Mouse (Mus musculus) C2C12 (cell line): Measurements from ENCODE around the gene Usp6nl. TPM values are rescaled to one million over a fixed set of nuclear protein-coding genes. Genes with fewer than 3 reads are reported as not detected.

Experiments used
- H3K27me3 ChIP-seq: one replicate; pipeline ENCODE4 v1.6.1; 2011; ENCODE audit not compliant: control insufficient read depth, insufficient read depth, insufficient read length
- H3K36me3 ChIP-seq: one replicate; pipeline ENCODE4 v1.6.1; 2011; ENCODE audit not compliant: control insufficient read depth, insufficient read depth
- H3K4me3 ChIP-seq: one replicate; pipeline ENCODE4 v1.5.1; 2011; ENCODE audit warnings: mild to moderate bottlenecking, control low read depth; ENCODE audit not compliant: poor library complexity, insufficient read depth, severe bottlenecking
- H3K79me2 ChIP-seq: one replicate; pipeline ENCODE4 v1.6.1; 2011; ENCODE audit not compliant: control insufficient read depth, insufficient read depth
- H3K79me3 ChIP-seq: one replicate; pipeline ENCODE4 v1.6.1; 2011; ENCODE audit warnings: low read depth, control low read depth
- H3ac ChIP-seq: one replicate; pipeline ENCODE3; 2011; ENCODE audit warnings: low read depth; ENCODE audit not compliant: control insufficient read depth, insufficient read length
- CEBPB ChIP-seq: IDR thresholded peaks from one replicate; pipeline ENCODE4 v1.6.1; 2011; ENCODE audit warnings: low read depth, mild to moderate bottlenecking, control low read depth, moderate library complexity
- CTCF ChIP-seq: IDR thresholded peaks from one replicate; pipeline ENCODE4 v1.5.1; 2011; ENCODE audit not compliant: control insufficient read depth, insufficient read depth, insufficient read length
- FOSL1 ChIP-seq: IDR thresholded peaks from one replicate; pipeline ENCODE4 v1.8.0; 2011; ENCODE audit warnings: mild to moderate bottlenecking, low read length; ENCODE audit not compliant: poor library complexity, insufficient read depth, severe bottlenecking
- MAX ChIP-seq: IDR thresholded peaks from one replicate; pipeline ENCODE4 v1.6.1; 2011; ENCODE audit warnings: mild to moderate bottlenecking, control low read depth
- MYOD1 ChIP-seq: IDR thresholded peaks from one replicate; pipeline ENCODE4 v1.6.1; 2011; ENCODE audit warnings: low read depth; ENCODE audit not compliant: control insufficient read depth, insufficient read length
- MYOG ChIP-seq: IDR thresholded peaks from one replicate; pipeline ENCODE4 v1.6.1; 2011; ENCODE audit not compliant: control insufficient read depth, insufficient read length; ENCODE audit errors: extremely low read depth
- USF1 ChIP-seq: IDR thresholded peaks from one replicate; pipeline ENCODE4 v1.6.1; 2011; ENCODE audit warnings: low read depth, mild to moderate bottlenecking, control low read depth, moderate library complexity
- long read RNA-seq, 2 experiments: library from polyadenylated mRNA; unstranded; transcript quantifications; one replicate each; pipeline ENCODE4 v2.0.0; 2019 to 2020
- polyA plus RNA-seq: library from polyadenylated mRNA; unstranded; fragments of >200 nt; fragmentation: generic; extraction: Trizol; gene quantifications from one replicate; pipeline ENCODE4 v1.2.1, GENCODE M21; 2012; ENCODE audit warnings: missing spikeins

The Usp6nl gene
- polyA plus RNA-seq, result 6.1 TPM
- long read RNA-seq, experiment 1, full-length matches to known transcripts, result 1 of 6 reads
- long read RNA-seq, experiment 1, partial matches to known transcripts, result 1 of 6 reads
- long read RNA-seq, experiment 1, other reads (novel, unspliced or antisense), result 4 of 6 reads
- long read RNA-seq, experiment 2, full-length matches to known transcripts, result 27 of 45 reads
- long read RNA-seq, experiment 2, partial matches to known transcripts, result 2 of 45 reads
- long read RNA-seq, experiment 2, other reads (novel, unspliced or antisense), result 16 of 45 reads

- H3K4me3 ChIP-seq, result peak within 1 kb of the TSS; percentile 79
- TF ChIP-seq MYOG (no peak), MAX (peak; percentile 95)
These were observed at the start of gene Usp6nl for GRCm38 (mm10) chr2:6322376-6322901. Usp6nl (plus strand) TSS chr2:6322667.

GRCm38 (mm10) chr2:6273392-6273845, 49.0 kb upstream of the Usp6nl start:
- Histone ChIP-seq H3K27me3 (no peaks in the 10 kb centered on the region), H3K79me3 (no peaks in the 10 kb centered on the region), H3K4me3 (no peak overlapping the region), H3K79me2 (no peaks in the 10 kb centered on the region), H3K36me3 (no peaks in the 10 kb centered on the region), H3ac (no peak overlapping the region)
- no peak for TF ChIP-seq MYOD1
- no peak for TF ChIP-seq MYOG
- TF ChIP-seq CTCF, result no peak
- no peak for TF ChIP-seq MAX
- no peak for TF ChIP-seq FOSL1
- no peak for TF ChIP-seq USF1
- TF ChIP-seq CEBPB, result no peak

More at GRCm38 (mm10) chr2:6322376-6322901, at the start of gene Usp6nl:
- Histone ChIP-seq H3K79me3 (peaks cover 30% of the 10 kb centered on the region), H3K27me3 (no peaks in the 10 kb centered on the region), H3ac (peak within 1 kb of the TSS; percentile 88), H3K36me3 (no peaks in the 10 kb centered on the region), H3K79me2 (peaks cover 46% of the 10 kb centered on the region)

DNA sequence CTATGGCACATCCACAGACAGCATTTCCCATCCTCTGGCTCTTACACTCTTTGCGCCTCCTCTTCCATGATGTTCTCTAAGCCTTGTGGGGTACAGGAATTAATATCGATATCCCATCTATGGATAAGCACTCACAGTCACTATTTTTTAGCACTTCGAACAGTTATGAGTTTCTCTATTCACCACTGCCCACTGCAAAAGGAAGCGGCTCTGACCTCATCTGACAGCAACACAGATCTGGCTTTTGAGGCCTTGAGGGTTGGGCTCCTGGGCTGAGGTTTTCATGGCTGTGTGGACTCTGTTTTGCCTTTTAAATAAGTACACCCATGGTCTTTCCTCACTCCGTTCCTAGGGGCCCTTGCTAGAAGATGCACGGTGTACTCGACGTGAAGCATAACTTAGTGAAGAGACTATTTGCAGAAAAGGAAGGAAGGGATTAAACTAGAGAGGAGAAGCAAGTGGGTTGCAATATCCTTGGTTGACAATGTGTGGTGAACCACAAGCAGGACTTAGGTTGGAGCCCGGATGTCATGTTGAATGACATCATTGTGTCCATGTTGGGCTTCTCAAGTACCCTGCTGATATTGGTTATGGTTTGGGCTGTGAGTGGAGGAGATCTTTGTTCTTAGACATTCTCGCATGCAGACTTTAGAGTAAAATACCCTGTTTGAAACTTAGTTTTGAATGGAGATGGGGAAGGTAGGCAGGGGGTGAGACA, 43.5 kb upstream of the Usp6nl start:
- no peaks in the 10 kb centered on the region for H3K79me2 ChIP-seq
- H3K36me3 ChIP-seq, result no peaks in the 10 kb centered on the region
- no peak for TF ChIP-seq FOSL1
- no peak for TF ChIP-seq MAX
- no peak for TF ChIP-seq MYOG
- TF ChIP-seq CTCF, result no peak
- TF ChIP-seq USF1, result no peak
- no peak for TF ChIP-seq CEBPB
- TF ChIP-seq MYOD1, result no peak
- H3ac ChIP-seq, result no peak overlapping the region
- H3K79me3 ChIP-seq, result no peaks in the 10 kb centered on the region
- no peak overlapping the region for H3K4me3 ChIP-seq
- no peaks in the 10 kb centered on the region for H3K27me3 ChIP-seq

DNA sequence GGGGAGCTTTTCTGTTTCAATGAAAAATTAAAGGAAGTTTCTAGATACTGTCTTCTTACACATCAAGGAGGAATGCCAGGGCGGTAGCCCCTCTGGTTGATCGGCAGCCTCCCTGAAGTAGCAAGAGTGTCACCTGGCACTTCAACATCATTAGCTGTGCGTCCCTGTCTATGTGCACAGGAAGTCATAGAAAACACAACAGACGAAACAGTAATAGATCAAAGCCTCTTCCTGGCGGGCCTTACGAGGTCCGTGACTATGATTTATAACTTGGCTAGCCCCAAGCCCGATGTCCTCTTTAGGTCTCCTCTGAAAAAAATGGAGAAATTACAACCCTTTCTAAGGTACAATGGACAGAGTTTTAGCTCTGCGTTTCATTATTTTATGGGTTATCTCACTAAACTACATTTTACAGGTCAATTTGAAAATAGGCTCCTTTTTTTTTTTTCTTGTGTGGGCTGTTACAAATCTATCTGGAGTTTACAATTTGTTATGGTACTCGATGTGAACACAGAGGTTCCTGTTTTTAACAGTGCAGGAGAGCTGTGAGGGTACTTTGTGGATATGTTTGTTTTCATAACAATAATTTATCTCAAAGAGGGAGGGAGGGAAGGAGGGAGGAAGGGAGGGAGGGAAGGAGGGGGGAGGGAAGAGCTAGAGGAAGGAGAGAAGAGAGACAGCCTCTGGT, 42.7 kb upstream of the Usp6nl start:
- Histone ChIP-seq H3K36me3 (no peaks in the 10 kb centered on the region), H3K4me3 (no peak overlapping the region), H3K79me2 (no peaks in the 10 kb centered on the region), H3K27me3 (no peaks in the 10 kb centered on the region), H3K79me3 (no peaks in the 10 kb centered on the region), H3ac (no peak overlapping the region)
- TF ChIP-seq MYOG (no peak), FOSL1 (no peak), CEBPB (no peak), MYOD1 (no peak), CTCF (no peak), USF1 (no peak), MAX (no peak)

GRCm38 (mm10) chr2:6283569-6283968, 38.9 kb upstream of the Usp6nl start:
- H3K27me3 ChIP-seq, result no peaks in the 10 kb centered on the region
- H3K79me2 ChIP-seq, result no peaks in the 10 kb centered on the region
- H3K36me3 ChIP-seq, result no peaks in the 10 kb centered on the region
- no peaks in the 10 kb centered on the region for H3K79me3 ChIP-seq
- H3K4me3 ChIP-seq, result no peak overlapping the region
- H3ac ChIP-seq, result no peak overlapping the region
- TF ChIP-seq MYOG, result no peak
- no peak for TF ChIP-seq USF1
- TF ChIP-seq FOSL1, result no peak
- no peak for TF ChIP-seq MYOD1
